Comparison of ENCODE assay signal across 8 mouse cellular contexts in genomic region chr14:46883068-46883870, GRCm38 (mm10). TPM values are rescaled to one million over a fixed set of nuclear protein-coding genes. Genes with fewer than 3 reads are reported as not detected.
DNase-seq lines count a peak whose midpoint lies in the region; ATAC-seq and TF ChIP-seq lines count a peak whose summit lies in the region.

No protein-coding gene starts in this region.

- H3K9ac ChIP-seq in limb, embryonic 13.5 days = peak overlapping the region; percentile 89
- H3K9ac ChIP-seq in midbrain, postnatal 0 days (replicated peaks; ENCODE audit: low read length, poor library complexity, severe bottlenecking) = peak overlapping the region; percentile 71

- no peak for TF ChIP-seq POLR2A in kidney, adult 2 months (IDR thresholded peaks at IDR 0.05; ENCODE audit: low read depth, low read length)

- TF ChIP-seq CTCF in kidney, adult 2 months (conservative IDR thresholded peaks at IDR 0.05; ENCODE audit: insufficient read depth, insufficient read length, low read depth, low read length) = 0 out of 2 replicates have a peak, but pooled peaks have one; percentile 1
- peak; percentile 49 for TF ChIP-seq CTCF in midbrain, postnatal 0 days (IDR thresholded peaks at IDR 0.05)

- DNase-seq in cerebellum, adult 9-10 months = no peak
- peak; percentile 80 for DNase-seq in embryonic facial prominence, embryonic 10.5 days (ENCODE audit: low spot score)
- DNase-seq in heart, adult 18-20 months = peak; percentile 79 to 82
- DNase-seq in kidney, adult 2 months = peak; percentile 53
- peak; percentile 72 for DNase-seq in midbrain, postnatal 0 days (ENCODE audit: low spot score)
- DNase-seq in testis, postnatal 10 days (ENCODE audit: low spot score) = peak; percentile 66

- peak overlapping the region; percentile 96 for H3K4me2 ChIP-seq in limb, embryonic 13.5 days (replicated peaks)
- peak overlapping the region; percentile 94 for H3K4me2 ChIP-seq in midbrain, postnatal 0 days (ENCODE audit: low read depth, low read length, poor library complexity, severe bottlenecking)

- H3K4me1 ChIP-seq in embryonic facial prominence, embryonic 10.5 days = peaks cover 53% of the 10 kb centered on the region
- peaks cover 3% of the 10 kb centered on the region; the same call in 1 of the 2 replicates for H3K4me1 ChIP-seq in kidney, adult 2 months (ENCODE audit: control insufficient read depth, insufficient read depth, low read length)
- peaks cover 23% of the 10 kb centered on the region for H3K4me1 ChIP-seq in limb, embryonic 13.5 days
- peaks cover 7% of the 10 kb centered on the region; the same call in 1 of the 2 replicates for H3K4me1 ChIP-seq in midbrain, postnatal 0 days (ENCODE audit: insufficient read depth, low read length)

- WGBS in embryonic facial prominence, embryonic 10.5 days = under 1% methylated on average over 70 of the region's 70 CpGs
- under 1% methylated on average over 69 of the region's 70 CpGs for WGBS in kidney, adult 2 months
- under 1% methylated on average over 67 of the region's 70 CpGs for WGBS in limb, embryonic 13.5 days
- under 1% methylated on average over 65 of the region's 70 CpGs for WGBS in midbrain, postnatal 0 days

- H3K4me3 ChIP-seq in embryonic facial prominence, embryonic 10.5 days = peak overlapping the region; percentile 79
- H3K4me3 ChIP-seq in kidney, adult 2 months (ENCODE audit: insufficient read depth, low read depth, low read length) = peak overlapping the region; percentile 78
- peak overlapping the region; percentile 83 for H3K4me3 ChIP-seq in limb, embryonic 13.5 days
- peak overlapping the region; percentile 71 for H3K4me3 ChIP-seq in midbrain, postnatal 0 days (ENCODE audit: low read depth, low read length)

- peak; percentile 37; the same call in 1 of the 2 replicates for ATAC-seq in cerebellum, adult (ENCODE audit: insufficient number of reproducible peaks, low FRiP score, low TSS enrichment)
- peak; percentile 31; the same call in 1 of the 2 replicates for ATAC-seq in limb, embryonic 13.5 days (ENCODE audit: low FRiP score, low read depth)
- peak; percentile 18 for ATAC-seq in midbrain, postnatal 0 days (ENCODE audit: low FRiP score)

- peak overlapping the region; percentile 93 for H3K27ac ChIP-seq in embryonic facial prominence, embryonic 10.5 days (replicated peaks)
- peak overlapping the region; percentile 56 for H3K27ac ChIP-seq in kidney, adult 2 months (ENCODE audit: insufficient read depth, low read depth, low read length)
- H3K27ac ChIP-seq in limb, embryonic 13.5 days = peak overlapping the region; percentile 94
- peak overlapping the region; percentile 67 for H3K27ac ChIP-seq in midbrain, postnatal 0 days (ENCODE audit: low read depth, low read length)

- no peaks in the 10 kb centered on the region for H3K27me3 ChIP-seq in embryonic facial prominence, embryonic 10.5 days (replicated peaks; ENCODE audit: low read depth, poor library complexity, severe bottlenecking)
- H3K27me3 ChIP-seq in kidney, adult 2 months (replicated peaks; ENCODE audit: control insufficient read depth, insufficient read depth, low read length) = no peaks in the 10 kb centered on the region; the same call in 1 of the 2 replicates
- no peaks in the 10 kb centered on the region for H3K27me3 ChIP-seq in limb, embryonic 13.5 days
- H3K27me3 ChIP-seq in midbrain, postnatal 0 days (ENCODE audit: insufficient read depth, low read length) = no peaks in the 10 kb centered on the region

- no peaks in the 10 kb centered on the region for H3K9me3 ChIP-seq in embryonic facial prominence, embryonic 10.5 days
- H3K9me3 ChIP-seq in limb, embryonic 13.5 days = no peaks in the 10 kb centered on the region
- no peaks in the 10 kb centered on the region for H3K9me3 ChIP-seq in midbrain, postnatal 0 days (ENCODE audit: low read length)

- H3K36me3 ChIP-seq in embryonic facial prominence, embryonic 10.5 days (replicated peaks) = no peaks in the 10 kb centered on the region; the same call in 1 of the 2 replicates
- H3K36me3 ChIP-seq in kidney, adult 2 months (ENCODE audit: control insufficient read depth, insufficient read depth, low read length) = no peaks in the 10 kb centered on the region
- H3K36me3 ChIP-seq in limb, embryonic 13.5 days = no peaks in the 10 kb centered on the region
- no peaks in the 10 kb centered on the region for H3K36me3 ChIP-seq in midbrain, postnatal 0 days (ENCODE audit: insufficient read depth, low read length)

RNA-seq across cellular contexts. Expression of gene Samd4, which starts 0.6 kb away (rescaled TPM):
- polyA plus RNA-seq in embryonic facial prominence, embryonic 10.5 days (2016; fragmentation: Nextera tagmentation; extraction: Ambion mirVana) = 3.1 and 4.6 TPM in 2 replicates
- 10 to 100 TPM; 51.2 to 56.1 TPM for total RNA-seq in heart, adult 18-20 months (2021)
- polyA plus RNA-seq in kidney, adult 2 months (2012; rRNA removed) = 3.9 and 4.6 TPM in 2 replicates
- 13.3 and 14.8 TPM in 2 replicates for polyA plus RNA-seq in limb, embryonic 13.5 days (2015; fragmentation: Nextera tagmentation; extraction: Ambion mirVana)
- 16.0 and 19.8 TPM in 2 replicates for total RNA-seq in midbrain, postnatal 0 days (2014; rRNA removed)
- 4.4 and 5.1 TPM in 2 replicates for polyA plus RNA-seq in midbrain, postnatal 0 days (2015; fragmentation: Nextera tagmentation; extraction: Ambion mirVana)

RNA-seq across cellular contexts. Expression of gene Cgrrf1, which starts 51.3 kb away (rescaled TPM):
- 32.1 and 35.9 TPM in 2 replicates for polyA plus RNA-seq in embryonic facial prominence, embryonic 10.5 days (2016; fragmentation: Nextera tagmentation; extraction: Ambion mirVana)
- total RNA-seq in heart, adult 18-20 months (2021) = 10 to 100 TPM; 29.7 to 36.4 TPM
- polyA plus RNA-seq in kidney, adult 2 months (2012; rRNA removed) = 33.0 and 35.9 TPM in 2 replicates
- 25.1 and 30.2 TPM in 2 replicates for polyA plus RNA-seq in limb, embryonic 13.5 days (2015; fragmentation: Nextera tagmentation; extraction: Ambion mirVana)
- total RNA-seq in midbrain, postnatal 0 days (2014; rRNA removed) = 25.6 and 36.0 TPM in 2 replicates
- polyA plus RNA-seq in midbrain, postnatal 0 days (2015; fragmentation: Nextera tagmentation; extraction: Ambion mirVana) = 24.4 and 24.5 TPM in 2 replicates
